Mouse (Mus musculus) cerebellum, postnatal 4 days (tissue): ENCODE results near the gene Cr2.
"Not testable (repeated sequence)": the region's sequence is repeated elsewhere in the genome, so short reads cannot be mapped to it uniquely, and the experiment has no call there.

Experiments
- DNase-seq, 2 experiments: peaks; one replicate each; pipeline ENCODE4 v3.0.0; 2022; ENCODE audit warnings: low spot score in 2 of 2, mixed read lengths in 1 of 2

The Cr2 gene

DNA sequence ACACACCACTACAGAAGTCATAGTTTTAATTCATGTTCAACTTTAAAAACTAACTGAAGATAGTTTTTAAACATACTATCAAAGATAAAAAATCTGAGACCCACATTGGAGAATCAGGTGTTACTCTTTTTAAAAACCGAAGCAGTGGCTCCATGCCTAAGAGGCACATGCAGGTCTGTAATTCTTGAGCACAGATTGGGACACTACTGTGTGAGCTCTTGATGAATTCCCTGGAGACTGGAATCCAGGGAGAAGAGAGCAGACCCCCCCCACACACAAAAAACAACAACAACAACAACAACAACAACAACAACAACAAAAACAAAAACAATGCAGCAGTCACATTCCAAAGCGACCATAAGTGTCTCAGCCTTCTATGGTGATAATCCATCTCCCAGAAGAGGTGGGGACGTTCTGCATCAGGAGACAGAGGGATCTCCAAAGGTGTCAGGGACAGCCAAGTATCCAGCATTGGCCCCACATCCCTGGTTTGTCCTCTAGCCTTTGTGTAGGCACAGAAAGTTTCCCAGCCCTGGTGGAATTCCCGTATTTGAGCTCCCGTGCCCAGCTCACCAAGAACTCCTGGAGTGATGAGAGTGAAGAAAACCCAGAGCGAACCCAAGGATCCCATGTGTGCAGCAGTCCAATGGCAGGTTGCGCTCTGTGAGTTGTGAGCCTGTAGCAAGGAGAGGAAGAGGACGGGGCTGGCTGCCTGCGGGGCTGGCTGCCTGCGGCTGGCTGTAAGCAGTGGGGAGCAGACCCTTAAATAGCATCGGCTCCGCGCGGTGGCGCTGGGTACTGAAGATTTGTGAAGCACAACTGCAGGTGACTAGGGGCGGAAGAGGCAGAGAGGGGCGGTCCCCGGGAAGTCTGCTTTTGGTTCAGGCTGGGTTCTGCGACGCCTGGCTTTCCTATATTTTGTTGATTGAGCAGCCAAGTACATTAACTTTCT lies at the start of gene Cr2:
Gene Cr2 (minus strand): TSS at position 737 of the 952 bp plus-strand sequence.
- DNase-seq = peak; percentile 48 to 61

GRCm38 (mm10) chr1:195221781-195222180 lies 45.3 kb upstream of the Cr2 start:
- no peak for DNase-seq

GRCm38 (mm10) chr1:195212851-195213250 lies 36.3 kb upstream of the Cr2 start:
- not testable (repeated sequence) for DNase-seq

GRCm38 (mm10) chr1:195184746-195185145 lies 8.2 kb upstream of the Cr2 start:
- no peak for DNase-seq

DNA sequence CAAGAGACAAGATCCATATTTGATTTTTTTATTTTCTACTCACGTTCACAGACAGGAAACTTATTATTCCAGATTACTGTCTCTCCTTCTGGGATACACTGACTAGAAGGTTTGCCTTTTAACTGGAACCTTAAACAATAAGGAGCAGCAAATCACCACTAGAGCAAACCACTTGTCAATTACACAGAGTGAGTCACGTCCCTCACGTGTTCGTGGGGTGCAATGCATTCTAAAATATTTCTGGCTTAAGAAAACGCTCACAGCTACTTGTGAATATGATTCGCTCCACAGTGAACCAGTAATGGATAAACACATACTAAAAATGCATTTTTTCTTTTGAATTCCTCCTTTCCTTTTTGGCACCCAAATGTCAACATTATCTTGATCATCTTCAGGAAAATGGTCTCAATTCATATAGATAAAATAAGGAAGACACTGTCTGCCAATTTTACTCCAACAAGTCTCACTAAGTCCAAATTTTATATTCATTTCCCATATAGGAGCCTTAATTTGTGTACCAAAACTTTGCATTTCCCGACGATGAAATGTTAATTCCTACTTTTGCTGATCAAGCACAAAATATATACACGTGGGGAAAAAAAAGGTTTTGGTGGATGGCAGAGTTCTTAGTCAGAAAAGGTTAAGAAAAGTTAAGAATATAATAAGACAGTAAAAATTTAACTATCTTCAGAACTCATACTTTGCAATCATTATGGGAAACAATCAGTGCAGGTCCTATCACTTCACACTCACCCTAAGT lies 11.3 kb downstream of the Cr2 start:
- no peak for DNase-seq

DNA sequence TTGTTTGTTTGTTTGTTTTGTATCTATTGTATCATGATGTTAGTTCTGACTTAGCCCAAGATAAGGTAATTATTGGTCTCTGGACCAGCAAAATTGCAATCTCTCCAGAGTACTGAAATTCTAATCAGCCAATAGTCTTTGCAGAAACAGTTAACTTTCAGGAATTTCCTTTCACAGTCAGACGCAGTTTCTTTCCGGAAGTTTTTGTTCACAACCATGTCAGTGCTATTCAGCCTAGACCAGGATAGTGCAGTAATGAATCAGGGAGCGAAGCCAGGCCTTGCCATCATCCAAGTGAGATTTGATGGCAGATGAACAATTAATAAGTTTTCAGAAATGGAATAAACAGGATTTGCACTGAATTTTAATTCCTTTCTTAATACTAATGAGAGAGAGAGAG lies 44.4 kb downstream of the Cr2 start:
- DNase-seq = no peak

DNA sequence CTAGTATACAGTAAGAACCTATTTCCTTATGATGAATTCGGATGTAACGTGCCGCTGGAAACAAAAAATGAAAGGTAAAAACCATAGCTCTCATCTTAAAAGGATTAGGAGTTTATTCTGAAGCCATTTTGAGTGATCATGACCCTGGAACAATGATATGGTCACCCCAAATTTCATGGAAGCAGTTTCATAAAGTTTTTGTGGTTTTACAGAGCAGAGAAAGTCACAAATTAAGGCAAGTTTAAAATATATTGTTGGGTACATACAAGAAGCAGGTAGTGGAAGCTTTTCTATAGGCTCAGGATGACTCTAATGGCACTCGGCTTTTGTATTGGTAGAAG lies 44.9 kb downstream of the Cr2 start:
- DNase-seq = no peak

GRCm38 (mm10) chr1:195130953-195131674 lies 45.4 kb downstream of the Cr2 start, which contains the start of gene Cr1l:
TSS of gene Cr1l (minus strand) at chr1:195131586.
- DNase-seq = peak; percentile 64 to 81

DNA sequence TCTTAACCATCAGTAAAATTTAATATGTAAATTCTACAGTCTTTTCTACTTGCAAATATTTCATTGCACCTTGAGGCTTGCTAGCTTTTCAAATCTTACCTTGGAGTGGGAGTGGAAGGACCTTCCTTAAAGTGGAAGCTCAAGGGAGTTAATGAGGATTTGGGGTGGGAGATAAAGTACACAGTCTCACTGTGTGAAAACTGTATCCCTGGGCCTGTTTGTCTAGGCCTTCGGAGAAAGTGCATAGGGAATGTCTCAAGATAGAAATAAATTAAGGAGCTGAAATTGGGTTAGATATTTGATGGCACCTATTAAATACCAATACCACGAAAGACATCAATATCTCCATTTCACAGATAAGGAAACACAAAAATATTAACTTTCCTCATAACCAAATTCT lies 46.0 kb downstream of the Cr2 start:
- DNase-seq = no peak

- no peak for DNase-seq
Measured at GRCm38 (mm10) chr1:195129867-195130266, 46.6 kb downstream of the Cr2 start.

GRCm38 (mm10) chr1:195114414-195114813 lies 62.1 kb downstream of the Cr2 start:
- DNase-seq = no peak

GRCm38 (mm10) chr1:195113621-195114020 lies 62.9 kb downstream of the Cr2 start:
- no peak for DNase-seq

- DNase-seq = no peak
Measured at GRCm38 (mm10) chr1:195100693-195101092, 75.8 kb downstream of the Cr2 start.

DNA sequence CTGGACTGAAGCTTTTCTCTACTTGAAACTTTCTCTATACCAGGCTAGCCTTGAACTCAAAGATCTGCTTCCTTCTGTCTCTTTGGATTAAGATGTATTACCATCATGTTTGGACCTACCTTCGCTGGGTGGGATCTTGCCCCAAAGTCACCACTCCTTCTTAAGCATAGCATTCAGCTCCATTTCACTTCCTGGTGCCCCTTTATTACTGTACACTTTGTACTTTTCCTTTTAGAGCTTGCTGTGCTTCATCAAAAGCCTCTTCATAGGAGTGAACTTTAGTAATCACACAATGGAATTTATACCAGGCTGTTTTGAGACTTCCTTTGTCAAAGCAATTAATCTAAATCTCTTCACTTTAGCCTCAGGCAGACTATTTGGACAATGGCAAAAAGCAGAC lies 78.5 kb downstream of the Cr2 start:
- DNase-seq = no peak

DNA sequence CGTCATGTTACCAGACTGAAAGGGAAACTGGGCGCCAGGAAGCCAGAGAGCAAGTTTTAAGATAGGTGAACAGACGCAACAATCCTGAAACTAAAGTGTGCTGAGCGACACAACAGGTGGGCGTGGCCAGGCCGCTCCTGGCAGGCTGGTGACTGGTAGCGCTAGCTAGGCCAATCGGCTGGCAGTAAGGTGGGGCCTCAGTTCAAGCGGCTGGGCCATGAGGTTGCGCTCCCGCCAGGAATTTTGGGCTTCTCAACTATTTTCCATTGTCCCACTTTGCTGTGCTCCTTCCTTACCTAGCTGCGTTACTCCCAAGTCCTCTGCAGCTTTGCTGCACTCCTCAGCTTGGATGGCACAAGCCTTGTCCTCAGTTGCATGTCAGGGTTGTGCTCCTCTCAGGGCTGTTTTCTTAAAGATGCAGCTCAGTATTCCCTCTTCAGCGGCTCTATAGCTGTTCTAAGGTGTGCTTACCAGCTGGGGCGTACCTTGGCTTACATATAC lies 84.2 kb downstream of the Cr2 start, which contains the start of gene Cd46:
Gene Cd46 (minus strand): TSS at position 30 of the 501 bp plus-strand sequence.
- DNase-seq = peak in 1 of 2 experiments; percentile 18

DNA sequence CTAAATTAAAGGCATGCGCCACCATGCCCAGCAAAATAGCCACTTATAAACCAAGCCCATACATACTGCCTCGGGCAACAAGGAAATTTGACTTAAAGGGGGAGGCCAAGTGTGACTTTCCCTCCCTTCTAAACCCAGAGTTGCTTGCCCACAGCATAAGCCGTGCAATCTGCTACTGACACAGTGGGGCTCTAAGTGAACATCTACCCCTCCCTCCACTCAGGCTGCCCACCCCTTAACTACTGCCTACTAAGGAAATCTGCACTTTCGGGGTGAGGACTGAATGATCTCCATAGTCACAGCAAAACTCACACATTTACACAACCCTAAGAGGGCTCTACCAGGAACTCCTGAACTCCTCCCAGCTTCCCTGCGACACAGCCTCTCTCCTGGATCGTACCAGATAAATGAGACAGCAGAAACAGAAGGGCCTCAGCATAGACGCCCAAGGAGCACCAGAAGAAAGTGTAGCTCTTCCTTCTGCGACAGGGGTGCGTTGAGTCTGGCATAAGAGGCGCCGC lies 84.8 kb downstream of the Cr2 start:
- no peak for DNase-seq
